Mouse (Mus musculus): ENCODE measurements around the gene Gnpat. TPM values are rescaled to one million over a fixed set of nuclear protein-coding genes. Genes with fewer than 3 reads are reported as not detected.

Gene Gnpat
- polyA plus RNA-seq, 1 experiment from 2014 or later: 130 TPM

DNA sequence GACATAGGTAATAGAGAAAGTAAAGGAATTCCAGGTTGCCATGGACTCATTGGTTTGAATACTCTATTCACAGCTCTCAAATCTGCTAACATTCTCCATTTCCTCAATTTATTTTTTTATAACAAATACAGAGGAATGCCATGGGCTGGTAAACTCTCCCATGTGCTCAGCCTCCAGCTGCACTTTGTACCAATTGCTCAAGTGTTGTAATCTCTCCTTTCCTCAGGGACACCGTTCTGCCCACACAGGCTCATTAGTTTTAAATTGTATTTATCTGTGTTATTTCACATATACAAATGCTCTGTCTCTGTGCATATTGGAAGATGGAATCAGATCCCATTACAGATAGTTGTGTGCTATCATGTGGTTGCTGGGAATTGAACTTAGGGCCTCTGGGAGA is 9.3 kb upstream of the Gnpat start:
- no peaks in the 10 kb centered on the region for H3K4me1 ChIP-seq
- no peak overlapping the region for H3K9ac ChIP-seq (replicated peaks)
- no peak overlapping the region for H3K4me2 ChIP-seq (replicated peaks)
- no peaks in the 10 kb centered on the region for H3K27me3 ChIP-seq
- H3K27ac ChIP-seq (replicated peaks): no peak overlapping the region
- H3K9me3 ChIP-seq: peaks cover 10% of the 10 kb centered on the region
- no peak for ATAC-seq (ENCODE audit: low FRiP score, low read depth)
- 100% methylated on average over 1 of the region's 1 CpGs for WGBS
- H3K36me3 ChIP-seq: peaks cover 63% of the 10 kb centered on the region
- no peak overlapping the region for H3K4me3 ChIP-seq

DNA sequence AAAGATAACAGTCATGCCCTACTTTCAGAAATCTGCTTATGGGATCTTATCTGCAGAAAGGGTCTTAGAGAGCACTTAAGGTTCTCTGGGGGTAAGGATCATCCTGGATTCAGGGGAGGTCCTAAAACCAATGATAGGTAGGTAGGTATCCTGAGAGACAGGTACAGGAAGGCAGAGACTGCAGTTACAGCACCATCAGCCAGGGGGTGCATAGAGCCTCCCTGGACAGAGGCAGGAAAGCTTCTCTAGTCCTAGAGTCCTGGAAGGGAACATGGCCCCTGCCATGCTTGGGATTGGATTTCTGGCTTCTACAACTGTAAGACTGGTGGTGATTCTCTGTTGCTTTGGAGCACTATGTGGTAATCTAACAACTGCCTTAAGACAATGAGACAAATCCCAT is 3.4 kb upstream of the Gnpat start:
- no peak overlapping the region for H3K27ac ChIP-seq (replicated peaks)
- ATAC-seq (ENCODE audit: low FRiP score, low read depth): no peak
- H3K27me3 ChIP-seq: no peaks in the 10 kb centered on the region
- H3K4me1 ChIP-seq: peaks cover 13% of the 10 kb centered on the region
- no peak overlapping the region for H3K4me2 ChIP-seq (replicated peaks)
- H3K4me3 ChIP-seq: no peak overlapping the region
- H3K9ac ChIP-seq (replicated peaks): no peak overlapping the region
- H3K36me3 ChIP-seq: peaks cover 67% of the 10 kb centered on the region
- no peaks in the 10 kb centered on the region for H3K9me3 ChIP-seq

DNA sequence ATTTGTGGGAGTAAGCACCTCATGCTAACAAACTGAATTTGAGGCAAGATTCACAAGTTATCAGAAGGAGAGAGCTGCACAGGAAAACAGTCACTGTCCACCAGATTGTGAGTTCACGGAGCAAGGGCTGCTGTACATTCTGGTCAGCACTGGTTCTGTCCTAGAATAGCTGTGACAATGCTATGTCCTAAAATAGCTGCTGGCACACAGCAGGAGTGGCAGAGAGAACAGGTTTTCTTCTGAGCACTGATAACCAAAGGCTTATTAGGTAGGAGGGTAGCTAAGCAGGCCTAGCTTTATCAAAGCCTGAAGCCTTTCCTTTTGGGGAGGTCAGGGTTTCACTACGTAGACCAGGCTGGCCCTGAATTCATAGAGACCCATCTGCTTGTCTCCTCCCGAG is 2.6 kb upstream of the Gnpat start:
- Histone ChIP-seq H3K4me1 (peaks cover 13% of the 10 kb centered on the region), H3K27ac (replicated peaks) (no peak overlapping the region), H3K9ac (replicated peaks) (no peak overlapping the region), H3K4me3 (no peak overlapping the region), H3K36me3 (peaks cover 60% of the 10 kb centered on the region), H3K9me3 (no peaks in the 10 kb centered on the region), H3K27me3 (no peaks in the 10 kb centered on the region), H3K4me2 (replicated peaks) (no peak overlapping the region)
- ATAC-seq (ENCODE audit: low FRiP score, low read depth): no peak
- WGBS: 94% methylated on average over 3 of the region's 3 CpGs

GRCm38 (mm10) chr8:124863163-124863677 is 387 bp downstream of the Gnpat start:
- H3K4me3 ChIP-seq: peak overlapping the region; percentile 97
- peaks cover 34% of the 10 kb centered on the region for H3K36me3 ChIP-seq
- ATAC-seq (ENCODE audit: low FRiP score, low read depth): peak; percentile 85
- no peaks in the 10 kb centered on the region for H3K27me3 ChIP-seq
- H3K27ac ChIP-seq (replicated peaks): peak overlapping the region; percentile 90
- H3K4me1 ChIP-seq: peaks cover 13% of the 10 kb centered on the region
- no peaks in the 10 kb centered on the region for H3K9me3 ChIP-seq
- peak overlapping the region; percentile 97 for H3K9ac ChIP-seq (replicated peaks)
- peak overlapping the region; percentile 82 for H3K4me2 ChIP-seq (replicated peaks)
- WGBS: under 1% methylated on average over 33 of the region's 33 CpGs

DNA sequence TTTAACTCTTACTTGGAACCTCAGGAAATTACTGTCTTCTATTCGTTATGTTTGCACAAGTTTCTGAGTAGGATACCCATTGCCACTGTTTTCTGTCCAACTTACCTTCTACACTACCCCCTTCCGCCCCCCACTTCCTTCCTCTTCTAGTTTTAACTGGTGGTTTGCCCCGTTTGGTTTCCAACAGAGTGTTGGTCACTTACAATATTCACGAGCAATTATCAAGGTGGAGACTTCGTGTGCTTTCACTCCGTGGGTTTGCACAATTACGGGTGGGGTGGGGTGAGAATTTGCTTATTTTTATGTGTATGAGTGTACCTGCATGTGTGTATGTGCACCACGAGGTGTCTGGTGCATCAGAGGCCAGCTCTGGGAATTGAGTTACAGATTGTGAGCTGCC is 896 bp downstream of the Gnpat start:
- peak overlapping the region; percentile 97 for H3K9ac ChIP-seq (replicated peaks)
- no peak overlapping the region for H3K27ac ChIP-seq (replicated peaks)
- H3K36me3 ChIP-seq: peaks cover 28% of the 10 kb centered on the region
- H3K9me3 ChIP-seq: no peaks in the 10 kb centered on the region
- peak overlapping the region; percentile 97 for H3K4me3 ChIP-seq
- no peaks in the 10 kb centered on the region for H3K27me3 ChIP-seq
- H3K4me2 ChIP-seq (replicated peaks): peak overlapping the region; percentile 82
- ATAC-seq (ENCODE audit: low FRiP score, low read depth): no peak
- H3K4me1 ChIP-seq: peaks cover 13% of the 10 kb centered on the region
- WGBS: 28% methylated on average over 8 of the region's 8 CpGs

DNA sequence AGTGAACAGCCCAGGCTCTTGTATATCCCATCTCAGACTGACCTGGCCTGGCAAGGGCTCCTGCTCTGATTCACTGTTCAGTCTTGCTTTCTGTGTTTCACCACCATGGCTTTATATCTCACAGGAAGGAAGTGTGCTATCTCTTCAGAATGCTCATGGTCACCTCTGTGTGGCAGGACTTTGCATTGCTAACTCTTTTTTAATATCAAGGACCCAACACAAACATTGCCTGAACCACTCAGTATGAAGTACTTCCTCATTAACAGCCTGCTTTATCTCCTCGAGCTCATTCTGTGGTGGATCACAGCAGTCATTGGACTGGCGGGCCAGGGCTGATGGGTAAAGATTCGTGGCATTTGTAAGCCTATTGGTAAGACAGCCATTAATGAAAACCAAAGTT is 3.8 kb downstream of the Gnpat start:
- Histone ChIP-seq H3K4me1 (peaks cover 13% of the 10 kb centered on the region), H3K9ac (replicated peaks) (no peak overlapping the region), H3K27me3 (no peaks in the 10 kb centered on the region), H3K27ac (replicated peaks) (no peak overlapping the region), H3K4me3 (no peak overlapping the region), H3K9me3 (no peaks in the 10 kb centered on the region), H3K4me2 (replicated peaks) (no peak overlapping the region), H3K36me3 (peaks cover 15% of the 10 kb centered on the region)
- no peak for ATAC-seq (ENCODE audit: low FRiP score, low read depth)
- 84% methylated on average over 3 of the region's 3 CpGs for WGBS

- Histone ChIP-seq H3K9me3 (no peaks in the 10 kb centered on the region), H3K27me3 (no peaks in the 10 kb centered on the region), H3K4me2 (replicated peaks) (no peak overlapping the region), H3K4me1 (peaks cover 9% of the 10 kb centered on the region), H3K36me3 (peaks cover 20% of the 10 kb centered on the region), H3K9ac (replicated peaks) (no peak overlapping the region), H3K4me3 (no peak overlapping the region), H3K27ac (replicated peaks) (no peak overlapping the region)
- WGBS: 90% methylated on average over 2 of the region's 2 CpGs
- ATAC-seq (ENCODE audit: low FRiP score, low read depth): no peak
Measured at GRCm38 (mm10) chr8:124867126-124867525, 4.3 kb downstream of the Gnpat start.

- Histone ChIP-seq H3K4me1 (no peaks in the 10 kb centered on the region), H3K36me3 (peaks cover 45% of the 10 kb centered on the region)
Measured at GRCm38 (mm10) chr8:124869708-124870107, 6.9 kb downstream of the Gnpat start.

GRCm38 (mm10) chr8:124871474-124871873 is 8.6 kb downstream of the Gnpat start:
- Histone ChIP-seq H3K9me3 (no peaks in the 10 kb centered on the region), H3K36me3 (peaks cover 63% of the 10 kb centered on the region), H3K4me2 (replicated peaks) (no peak overlapping the region), H3K4me3 (no peak overlapping the region), H3K4me1 (no peaks in the 10 kb centered on the region), H3K27ac (replicated peaks) (no peak overlapping the region), H3K9ac (replicated peaks) (no peak overlapping the region), H3K27me3 (no peaks in the 10 kb centered on the region)
- WGBS: 92% methylated on average over 7 of the region's 7 CpGs
- ATAC-seq (ENCODE audit: low FRiP score, low read depth): no peak

More at GRCm38 (mm10) chr8:124869708-124870107, 6.9 kb downstream of the Gnpat start:
- H3K27me3 ChIP-seq: no peaks in the 10 kb centered on the region
- no peaks in the 10 kb centered on the region for H3K9me3 ChIP-seq
- H3K27ac ChIP-seq (replicated peaks): no peak overlapping the region
- H3K4me3 ChIP-seq: no peak overlapping the region
- ATAC-seq (ENCODE audit: low FRiP score, low read depth): no peak
- WGBS: 92% methylated on average over 6 of the region's 6 CpGs
- H3K4me2 ChIP-seq (replicated peaks): no peak overlapping the region
- H3K9ac ChIP-seq (replicated peaks): no peak overlapping the region

- Histone ChIP-seq H3K9me3 (no peaks in the 10 kb centered on the region), H3K36me3 (peaks cover 69% of the 10 kb centered on the region), H3K27me3 (no peaks in the 10 kb centered on the region), H3K9ac (replicated peaks) (no peak overlapping the region), H3K4me1 (no peaks in the 10 kb centered on the region), H3K4me2 (replicated peaks) (no peak overlapping the region), H3K4me3 (no peak overlapping the region), H3K27ac (replicated peaks) (no peak overlapping the region)
- 95% methylated on average over 7 of the region's 7 CpGs for WGBS
- no peak for ATAC-seq (ENCODE audit: low FRiP score, low read depth)
Measured at GRCm38 (mm10) chr8:124872081-124872480, 9.2 kb downstream of the Gnpat start.

DNA sequence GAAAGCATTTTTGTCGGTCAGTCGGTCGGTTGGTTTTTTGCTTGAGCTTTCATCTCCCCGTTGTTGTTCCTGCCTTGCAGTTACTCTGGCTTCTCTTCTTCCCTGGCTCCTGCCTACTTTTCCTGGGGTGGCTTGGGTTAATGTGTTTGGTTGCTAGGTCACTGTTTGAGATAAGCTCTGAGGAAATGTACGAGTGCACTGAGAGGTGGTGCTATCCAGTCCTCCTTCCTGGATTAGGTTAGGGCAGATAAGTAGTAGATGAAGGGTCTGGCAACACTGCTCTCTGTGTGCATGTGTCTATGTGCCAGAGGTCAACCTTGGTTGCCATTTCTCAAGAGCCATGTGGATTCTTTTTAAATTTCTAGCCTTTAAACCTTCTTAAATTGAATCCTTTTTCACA is 9.9 kb downstream of the Gnpat start:
- Histone ChIP-seq H3K27ac (replicated peaks) (no peak overlapping the region), H3K9me3 (no peaks in the 10 kb centered on the region), H3K27me3 (no peaks in the 10 kb centered on the region), H3K36me3 (peaks cover 72% of the 10 kb centered on the region), H3K9ac (replicated peaks) (no peak overlapping the region), H3K4me1 (no peaks in the 10 kb centered on the region), H3K4me3 (no peak overlapping the region), H3K4me2 (replicated peaks) (no peak overlapping the region)
- 91% methylated on average over 5 of the region's 5 CpGs for WGBS
- ATAC-seq (ENCODE audit: low FRiP score, low read depth): no peak

DNA sequence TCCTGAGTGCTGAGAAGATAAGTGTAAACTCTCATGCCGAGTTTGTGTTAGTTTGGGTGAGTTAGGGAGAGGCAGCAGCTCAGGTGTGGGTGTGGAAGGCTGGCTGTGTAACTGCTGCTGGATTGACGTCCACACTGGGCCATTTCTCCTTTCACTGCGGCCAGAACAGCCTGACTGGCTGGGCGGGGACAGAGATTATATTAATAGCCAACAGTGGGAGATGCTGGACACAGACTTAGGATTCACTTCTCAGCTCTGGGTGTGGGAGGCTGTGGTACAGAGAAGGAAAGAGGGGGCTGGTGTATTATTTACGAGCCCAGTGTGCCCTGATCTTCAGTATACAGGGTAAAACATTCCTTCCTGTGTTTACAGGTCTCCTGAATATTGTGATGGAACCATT is 15.3 kb downstream of the Gnpat start:
- WGBS: 87% methylated on average over 5 of the region's 5 CpGs
- peaks cover 99% of the 10 kb centered on the region for H3K36me3 ChIP-seq

GRCm38 (mm10) chr8:124878946-124879526 is 16.2 kb downstream of the Gnpat start:
- H3K27me3 ChIP-seq: no peaks in the 10 kb centered on the region
- H3K36me3 ChIP-seq: peaks cover 99% of the 10 kb centered on the region
- H3K4me1 ChIP-seq: no peaks in the 10 kb centered on the region
- no peak overlapping the region for H3K4me2 ChIP-seq (replicated peaks)
- WGBS: 90% methylated on average over 10 of the region's 10 CpGs
- no peak overlapping the region for H3K9ac ChIP-seq (replicated peaks)
- no peak for ATAC-seq (ENCODE audit: low FRiP score, low read depth)
- H3K4me3 ChIP-seq: no peak overlapping the region
- H3K27ac ChIP-seq (replicated peaks): no peak overlapping the region
- H3K9me3 ChIP-seq: no peaks in the 10 kb centered on the region

More for the DNA sequence above, 15.3 kb downstream of the Gnpat start:
- ATAC-seq (ENCODE audit: low FRiP score, low read depth): no peak
- H3K4me3 ChIP-seq: no peak overlapping the region
- no peak overlapping the region for H3K9ac ChIP-seq (replicated peaks)
- no peaks in the 10 kb centered on the region for H3K4me1 ChIP-seq
- no peaks in the 10 kb centered on the region for H3K9me3 ChIP-seq
- no peak overlapping the region for H3K27ac ChIP-seq (replicated peaks)
- H3K27me3 ChIP-seq: no peaks in the 10 kb centered on the region
- H3K4me2 ChIP-seq (replicated peaks): no peak overlapping the region
